Mouse (Mus musculus) lung, postnatal 0 days (tissue): ENCODE results near the gene Sirt5. TPM values are rescaled to one million over a fixed set of nuclear protein-coding genes. Genes with fewer than 3 reads are reported as not detected.

ENCODE experiments used
- ATAC-seq: fragments of 200-750 bp; cut with Nextera tagmentation; 2 replicates; pipeline ENCODE4 v1.8.0; 2017; ENCODE audit warnings: moderate library complexity
- DNase-seq: peaks from one replicate; pipeline ENCODE4 v3.0.0-alpha.2; 2016; ENCODE audit warnings: low spot score
- H3K27ac ChIP-seq: fragments of 300-500 bp; sonication (generic); 2 replicates; pipeline ENCODE4 v1.5.1; 2014; ENCODE audit warnings: antibody characterized with exemption, mild to moderate bottlenecking, low read length, mixed read lengths
- H3K27me3 ChIP-seq: fragments of 300-500 bp; sonication (generic); replicated peaks from 2 replicates; pipeline ENCODE4 v1.6.1; 2014; ENCODE audit warnings: low read length, mixed read lengths; ENCODE audit not compliant: insufficient read depth
- H3K36me3 ChIP-seq: fragments of 300-500 bp; sonication (generic); 2 replicates; pipeline ENCODE4 v1.6.1; 2014; ENCODE audit warnings: low read length, mixed read lengths; ENCODE audit not compliant: insufficient read depth
- H3K4me1 ChIP-seq: fragments of 300-500 bp; sonication (generic); 2 replicates; pipeline ENCODE4 v1.6.1; 2014; ENCODE audit warnings: antibody characterized with exemption, low read depth, low read length, mixed read lengths; ENCODE audit not compliant: insufficient read depth
- H3K4me2 ChIP-seq: fragments of 300-500 bp; sonication (generic); replicated peaks from 2 replicates; pipeline ENCODE4 v1.6.1; 2014; ENCODE audit warnings: low read depth, mild to moderate bottlenecking, low read length, moderate library complexity, mixed read lengths
- H3K4me3 ChIP-seq: fragments of 300-500 bp; sonication (generic); 2 replicates; pipeline ENCODE4 v1.5.1; 2014; ENCODE audit warnings: low read depth, low read length
- H3K9ac ChIP-seq: fragments of 300-500 bp; sonication (generic); replicated peaks from 2 replicates; pipeline ENCODE4 v1.6.1; 2014; ENCODE audit warnings: low read depth, mild to moderate bottlenecking
- H3K9me3 ChIP-seq: fragments of 300-500 bp; sonication (generic); 2 replicates; pipeline ENCODE4 v1.6.1; 2016; ENCODE audit warnings: low read length, mixed read lengths
- CTCF ChIP-seq: IDR thresholded peaks from 2 replicates; pipeline ENCODE4 v1.5.1; 2016; ENCODE audit warnings: antibody characterized with exemption, mild to moderate bottlenecking
- EP300 ChIP-seq: IDR thresholded peaks from 2 replicates; pipeline ENCODE4 v1.6.1; 2016; ENCODE audit warnings: antibody characterized with exemption, mild to moderate bottlenecking, control low read depth
- WGBS: fragments of 180-500 bp; shearing (Covaris S2); extraction: QIAGEN DNeasy Blood & Tissue Kit; methylation state at CpG from one replicate; pipeline ENCODE4 v1.1.7; 2014; 5-methylcytosine and 5-hydroxymethylcytosine counted together
- polyA plus RNA-seq: library from polyadenylated mRNA; unstranded; fragments of >200 nt; fragmentation: Nextera tagmentation; extraction: Ambion mirVana; gene quantifications from 2 replicates; pipeline ENCODE4 v1.2.1, GENCODE M21; 2015

The Sirt5 gene
- polyA plus RNA-seq, 1 experiment from 2014 or later, result 11.9 TPM

GRCm38 (mm10) chr13:43365825-43366184 lies 509 bp downstream of the Sirt5 start:
- ATAC-seq (no peak), DNase-seq (no peak)
- Histone ChIP-seq H3K9ac (peak overlapping the region; percentile 56), H3K4me2 (peak overlapping the region; percentile 82), H3K27ac (no peak overlapping the region), H3K36me3 (no peaks in the 10 kb centered on the region), H3K27me3 (no peaks in the 10 kb centered on the region), H3K9me3 (no peaks in the 10 kb centered on the region), H3K4me3 (peak overlapping the region; percentile 68), H3K4me1 (peaks cover 6% of the 10 kb centered on the region; the same call in 1 of the 2 replicates)
- 8% methylated on average over 11 of the region's 11 CpGs for WGBS
- TF ChIP-seq CTCF, result no peak
- no peak for TF ChIP-seq EP300

DNA sequence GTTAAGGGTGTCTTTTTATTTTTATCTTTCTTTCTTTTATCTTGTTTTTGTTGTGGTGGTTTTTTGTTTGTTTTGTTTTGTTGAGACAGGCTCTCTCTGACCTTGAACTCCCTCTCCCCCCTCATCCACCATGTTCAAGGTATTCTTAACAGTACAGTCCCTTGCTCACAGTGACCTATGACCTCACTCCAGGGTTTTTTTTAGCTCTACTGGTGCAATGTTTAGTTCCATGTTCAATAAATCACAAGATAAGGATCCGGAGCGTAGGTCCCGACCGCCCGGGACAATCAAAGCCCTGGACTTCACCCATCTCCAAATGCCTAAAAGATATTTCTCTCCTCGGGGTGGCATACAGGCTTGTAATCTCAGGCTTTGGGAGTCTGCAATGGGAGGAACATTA lies 4.8 kb downstream of the Sirt5 start:
- Histone ChIP-seq H3K9ac (no peak overlapping the region), H3K9me3 (no peaks in the 10 kb centered on the region), H3K4me2 (no peak overlapping the region), H3K27me3 (no peaks in the 10 kb centered on the region), H3K27ac (no peak overlapping the region), H3K36me3 (peaks cover 7% of the 10 kb centered on the region; the same call in 1 of the 2 replicates), H3K4me3 (no peak overlapping the region), H3K4me1 (peaks cover 5% of the 10 kb centered on the region; the same call in 1 of the 2 replicates)
- no peak for DNase-seq
- WGBS, result 69% methylated on average over 6 of the region's 6 CpGs
- ATAC-seq, result no peak
- TF ChIP-seq EP300, result no peak
- no peak for TF ChIP-seq CTCF

- TF ChIP-seq CTCF (peak; percentile 35), EP300 (no peak)
- Histone ChIP-seq H3K9me3 (no peaks in the 10 kb centered on the region), H3K27ac (no peak overlapping the region), H3K4me2 (no peak overlapping the region), H3K4me3 (no peak overlapping the region), H3K27me3 (no peaks in the 10 kb centered on the region), H3K9ac (no peak overlapping the region), H3K36me3 (peaks cover 7% of the 10 kb centered on the region; the same call in 1 of the 2 replicates), H3K4me1 (no peaks in the 10 kb centered on the region)
- ATAC-seq (no peak), DNase-seq (no peak)
- WGBS, result 80% methylated on average over 1 of the region's 1 CpGs
These were observed 7.6 kb downstream of the Sirt5 start for GRCm38 (mm10) chr13:43372892-43373291.

DNA sequence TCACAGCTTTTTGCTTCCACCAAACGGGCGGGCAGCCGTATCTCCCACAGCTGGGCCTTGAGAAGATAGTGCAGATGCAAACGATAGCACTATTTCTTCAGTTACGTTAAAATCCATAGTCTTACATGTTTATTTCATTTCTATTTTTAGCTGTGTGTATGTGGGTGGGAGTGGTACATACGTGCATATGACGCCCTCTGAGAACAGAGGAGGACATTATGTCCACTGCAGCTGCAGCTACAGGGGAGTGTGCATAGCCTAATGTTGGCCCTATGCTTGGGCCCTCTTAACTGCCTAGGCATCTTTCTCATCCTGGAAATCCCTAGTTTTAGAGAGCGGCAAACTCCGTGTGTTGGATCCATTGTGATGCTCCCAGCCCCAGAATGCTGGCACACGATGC lies 8.9 kb downstream of the Sirt5 start:
- no peak overlapping the region for H3K4me2 ChIP-seq
- WGBS, result 61% methylated on average over 10 of the region's 10 CpGs
- H3K9me3 ChIP-seq, result no peaks in the 10 kb centered on the region
- no peaks in the 10 kb centered on the region for H3K27me3 ChIP-seq
- H3K4me1 ChIP-seq, result no peaks in the 10 kb centered on the region
- DNase-seq (peak; percentile 19), ATAC-seq (peak; percentile 72)
- H3K36me3 ChIP-seq, result peaks cover 7% of the 10 kb centered on the region; the same call in 1 of the 2 replicates
- TF ChIP-seq EP300 (peak; percentile 62), CTCF (no peak)
- H3K27ac ChIP-seq, result peak overlapping the region; percentile 15; the same call in 1 of the 2 replicates
- H3K4me3 ChIP-seq, result no peak overlapping the region
- no peak overlapping the region for H3K9ac ChIP-seq

GRCm38 (mm10) chr13:43374918-43375432 lies 9.7 kb downstream of the Sirt5 start:
- H3K36me3 ChIP-seq, result peaks cover 7% of the 10 kb centered on the region; the same call in 1 of the 2 replicates
- H3K9me3 ChIP-seq, result no peaks in the 10 kb centered on the region
- ATAC-seq, result peak; percentile 64
- H3K9ac ChIP-seq, result no peak overlapping the region
- 42% methylated on average over 2 of the region's 2 CpGs for WGBS
- TF ChIP-seq EP300 (peak; percentile 59; the same call in 1 of the 2 replicates), CTCF (no peak)
- no peak overlapping the region for H3K4me2 ChIP-seq
- H3K4me3 ChIP-seq, result no peak overlapping the region
- no peaks in the 10 kb centered on the region for H3K27me3 ChIP-seq
- H3K27ac ChIP-seq, result peak overlapping the region; percentile 15; the same call in 1 of the 2 replicates
- H3K4me1 ChIP-seq, result no peaks in the 10 kb centered on the region
- DNase-seq, result peak; percentile 20

DNA sequence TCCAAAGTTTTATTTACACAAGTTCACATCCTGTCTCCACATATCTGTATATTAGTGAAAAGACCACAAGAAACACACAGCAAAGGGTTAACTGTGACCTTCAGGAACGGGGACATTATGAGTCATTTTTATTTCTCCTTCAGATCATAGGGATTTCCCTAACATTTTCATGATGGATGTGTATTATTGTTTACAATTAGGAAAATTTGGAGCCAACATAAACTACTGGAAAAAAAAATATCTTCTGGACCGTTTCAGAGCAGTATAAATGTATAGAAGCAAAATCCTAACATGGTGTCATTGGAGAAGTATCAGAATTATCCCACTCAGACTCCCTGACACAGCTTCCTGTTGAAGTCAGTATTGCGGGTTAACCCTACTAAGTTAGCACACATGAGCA lies 14.7 kb downstream of the Sirt5 start:
- peak; percentile 37 for DNase-seq
- no peaks in the 10 kb centered on the region for H3K27me3 ChIP-seq
- H3K4me1 ChIP-seq, result no peaks in the 10 kb centered on the region
- H3K27ac ChIP-seq, result no peak overlapping the region
- H3K9ac ChIP-seq, result no peak overlapping the region
- no peaks in the 10 kb centered on the region for H3K36me3 ChIP-seq
- TF ChIP-seq CTCF, result no peak
- no peak for TF ChIP-seq EP300
- H3K9me3 ChIP-seq, result no peaks in the 10 kb centered on the region
- H3K4me2 ChIP-seq, result no peak overlapping the region
- peak; percentile 37; the same call in 1 of the 2 replicates for ATAC-seq
- no peak overlapping the region for H3K4me3 ChIP-seq
- 40% methylated on average over 3 of the region's 3 CpGs for WGBS
